Mouse (Mus musculus): ENCODE results near the gene Col8a1. TPM values are rescaled to one million over a fixed set of nuclear protein-coding genes. Genes with fewer than 3 reads are reported as not detected.

The Col8a1 gene
- total RNA-seq (2014; fragmentation: Nextera tagmentation) (not detected in 2 replicates), total RNA-seq (2017) (0.12 and 0.44 TPM in 2 replicates), polyA plus RNA-seq (2012) (not detected in 2 replicates)

GRCm38 (mm10) chr16:57754526-57755125 lies at the start of gene Col8a1:
TSS of gene Col8a1 (minus strand) at chr16:57754737.
- peaks cover 10% of the 10 kb centered on the region; the same call in 1 of the 2 replicates for H3K27me3 ChIP-seq (ENCODE audit: insufficient read depth, low read length)
- H3K9me3 ChIP-seq (replicated peaks) = no peaks in the 10 kb centered on the region
- TF ChIP-seq TAL1 (conservative IDR thresholded peaks at IDR 0.05; ENCODE audit: low read depth, low read length) = no peak
- TF ChIP-seq CTCF (IDR thresholded peaks at IDR 0.05; ENCODE audit: low read depth, low read length) = no peak
- TF ChIP-seq GATA1 (IDR thresholded peaks at IDR 0.05; ENCODE audit: borderline replicate concordance, low read length) = no peak
- TF ChIP-seq POLR2AphosphoS5 (IDR thresholded peaks at IDR 0.05; ENCODE audit: insufficient replicate concordance, low read depth, low read length) = no peak
- TF ChIP-seq GATA2 (IDR thresholded peaks at IDR 0.05; ENCODE audit: borderline replicate concordance, low read depth, low read length) = no peak
- ATAC-seq (ENCODE audit: extremely low read depth, insufficient number of reproducible peaks, low FRiP score, poor library complexity, severe bottlenecking) (no peak), DNase-seq (ENCODE audit: low spot score) (no peak)
- H3K36me3 ChIP-seq (replicated peaks) = no peaks in the 10 kb centered on the region
- no peak within 1 kb of the TSS for H3K4me3 ChIP-seq (ENCODE audit: low read depth, low read length)
- no peaks in the 10 kb centered on the region for H3K4me1 ChIP-seq (ENCODE audit: insufficient read depth, low read depth, low read length)

DNA sequence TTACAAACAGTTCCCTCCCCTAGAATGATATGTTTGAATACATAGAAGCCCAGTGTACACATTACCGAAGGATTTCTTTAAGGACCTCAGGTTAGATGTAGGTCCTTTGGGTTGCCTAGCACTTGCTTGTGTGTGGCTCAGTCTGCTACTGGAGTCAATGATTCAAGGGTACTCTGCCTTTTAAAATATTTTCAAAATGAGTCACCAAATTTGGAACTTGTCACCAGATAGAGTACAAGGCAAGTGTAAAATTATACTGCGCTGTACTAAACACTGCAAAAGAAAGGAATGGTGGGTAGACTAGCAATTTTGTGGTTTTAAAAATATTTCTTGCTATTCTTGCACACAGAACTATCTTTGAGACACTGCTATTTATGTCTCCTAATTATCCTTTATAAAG lies 47.3 kb upstream of the Col8a1 start:
- H3K4me3 ChIP-seq (ENCODE audit: low read depth, low read length) = no peak overlapping the region
- ATAC-seq (ENCODE audit: extremely low read depth, insufficient number of reproducible peaks, low FRiP score, poor library complexity, severe bottlenecking) (no peak), DNase-seq (ENCODE audit: low spot score) (no peak)
- H3K27me3 ChIP-seq (ENCODE audit: insufficient read depth, low read length) = no peaks in the 10 kb centered on the region
- TF ChIP-seq POLR2AphosphoS5 (IDR thresholded peaks at IDR 0.05; ENCODE audit: insufficient replicate concordance, low read depth, low read length) (no peak), GATA2 (IDR thresholded peaks at IDR 0.05; ENCODE audit: borderline replicate concordance, low read depth, low read length) (no peak), CTCF (IDR thresholded peaks at IDR 0.05; ENCODE audit: low read depth, low read length) (no peak), TAL1 (conservative IDR thresholded peaks at IDR 0.05; ENCODE audit: low read depth, low read length) (no peak), GATA1 (IDR thresholded peaks at IDR 0.05; ENCODE audit: borderline replicate concordance, low read length) (no peak)
- no peaks in the 10 kb centered on the region for H3K36me3 ChIP-seq (replicated peaks)
- H3K4me1 ChIP-seq (ENCODE audit: insufficient read depth, low read depth, low read length) = no peaks in the 10 kb centered on the region
- no peaks in the 10 kb centered on the region for H3K9me3 ChIP-seq (replicated peaks)

- no peaks in the 10 kb centered on the region for H3K4me1 ChIP-seq (ENCODE audit: insufficient read depth, low read depth, low read length)
- no peak overlapping the region for H3K4me3 ChIP-seq (ENCODE audit: low read depth, low read length)
- H3K36me3 ChIP-seq (replicated peaks) = no peaks in the 10 kb centered on the region
- H3K27me3 ChIP-seq (ENCODE audit: insufficient read depth, low read length) = no peaks in the 10 kb centered on the region
- no peak for TF ChIP-seq GATA2 (IDR thresholded peaks at IDR 0.05; ENCODE audit: borderline replicate concordance, low read depth, low read length)
- no peak for TF ChIP-seq GATA1 (IDR thresholded peaks at IDR 0.05; ENCODE audit: borderline replicate concordance, low read length)
- TF ChIP-seq TAL1 (conservative IDR thresholded peaks at IDR 0.05; ENCODE audit: low read depth, low read length) = no peak
- TF ChIP-seq POLR2AphosphoS5 (IDR thresholded peaks at IDR 0.05; ENCODE audit: insufficient replicate concordance, low read depth, low read length) = no peak
- no peak for TF ChIP-seq CTCF (IDR thresholded peaks at IDR 0.05; ENCODE audit: low read depth, low read length)
- DNase-seq (ENCODE audit: low spot score) (no peak), ATAC-seq (ENCODE audit: extremely low read depth, insufficient number of reproducible peaks, low FRiP score, poor library complexity, severe bottlenecking) (no peak)
- no peaks in the 10 kb centered on the region for H3K9me3 ChIP-seq (replicated peaks)
Observed at GRCm38 (mm10) chr16:57796321-57796720, 41.8 kb upstream of the Col8a1 start.

GRCm38 (mm10) chr16:57779011-57779410 lies 24.5 kb upstream of the Col8a1 start:
- Histone ChIP-seq H3K4me3 (ENCODE audit: low read depth, low read length) (no peak overlapping the region), H3K4me1 (ENCODE audit: insufficient read depth, low read depth, low read length) (no peaks in the 10 kb centered on the region), H3K36me3 (replicated peaks) (no peaks in the 10 kb centered on the region), H3K9me3 (replicated peaks) (no peaks in the 10 kb centered on the region), H3K27me3 (ENCODE audit: insufficient read depth, low read length) (no peaks in the 10 kb centered on the region)
- DNase-seq (ENCODE audit: low spot score) (no peak), ATAC-seq (ENCODE audit: extremely low read depth, insufficient number of reproducible peaks, low FRiP score, poor library complexity, severe bottlenecking) (no peak)
- TF ChIP-seq CTCF (IDR thresholded peaks at IDR 0.05; ENCODE audit: low read depth, low read length) (no peak), TAL1 (conservative IDR thresholded peaks at IDR 0.05; ENCODE audit: low read depth, low read length) (no peak), POLR2AphosphoS5 (IDR thresholded peaks at IDR 0.05; ENCODE audit: insufficient replicate concordance, low read depth, low read length) (no peak), GATA2 (IDR thresholded peaks at IDR 0.05; ENCODE audit: borderline replicate concordance, low read depth, low read length) (no peak), GATA1 (IDR thresholded peaks at IDR 0.05; ENCODE audit: borderline replicate concordance, low read length) (no peak)

- TF ChIP-seq GATA2 (IDR thresholded peaks at IDR 0.05; ENCODE audit: borderline replicate concordance, low read depth, low read length) (no peak), TAL1 (conservative IDR thresholded peaks at IDR 0.05; ENCODE audit: low read depth, low read length) (no peak), CTCF (IDR thresholded peaks at IDR 0.05; ENCODE audit: low read depth, low read length) (no peak), GATA1 (IDR thresholded peaks at IDR 0.05; ENCODE audit: borderline replicate concordance, low read length) (no peak), POLR2AphosphoS5 (IDR thresholded peaks at IDR 0.05; ENCODE audit: insufficient replicate concordance, low read depth, low read length) (no peak)
- ATAC-seq (ENCODE audit: extremely low read depth, insufficient number of reproducible peaks, low FRiP score, poor library complexity, severe bottlenecking) = no peak
- Histone ChIP-seq H3K9me3 (replicated peaks) (no peaks in the 10 kb centered on the region), H3K4me3 (ENCODE audit: low read depth, low read length) (no peak overlapping the region), H3K27me3 (ENCODE audit: insufficient read depth, low read length) (no peaks in the 10 kb centered on the region), H3K4me1 (ENCODE audit: insufficient read depth, low read depth, low read length) (no peaks in the 10 kb centered on the region), H3K36me3 (replicated peaks) (no peaks in the 10 kb centered on the region)
- DNase-seq (ENCODE audit: low spot score) = no peak
Observed at GRCm38 (mm10) chr16:57765615-57766014, 11.1 kb upstream of the Col8a1 start.

GRCm38 (mm10) chr16:57759862-57760261 lies 5.3 kb upstream of the Col8a1 start:
- Histone ChIP-seq H3K9me3 (replicated peaks) (no peaks in the 10 kb centered on the region), H3K4me3 (ENCODE audit: low read depth, low read length) (no peak overlapping the region), H3K36me3 (replicated peaks) (no peaks in the 10 kb centered on the region), H3K4me1 (ENCODE audit: insufficient read depth, low read depth, low read length) (no peaks in the 10 kb centered on the region), H3K27me3 (ENCODE audit: insufficient read depth, low read length) (peaks cover 6% of the 10 kb centered on the region; the same call in 1 of the 2 replicates)
- no peak for TF ChIP-seq CTCF (IDR thresholded peaks at IDR 0.05; ENCODE audit: low read depth, low read length)
- TF ChIP-seq GATA2 (IDR thresholded peaks at IDR 0.05; ENCODE audit: borderline replicate concordance, low read depth, low read length) = no peak
- no peak for TF ChIP-seq POLR2AphosphoS5 (IDR thresholded peaks at IDR 0.05; ENCODE audit: insufficient replicate concordance, low read depth, low read length)
- TF ChIP-seq GATA1 (IDR thresholded peaks at IDR 0.05; ENCODE audit: borderline replicate concordance, low read length) = no peak
- TF ChIP-seq TAL1 (conservative IDR thresholded peaks at IDR 0.05; ENCODE audit: low read depth, low read length) = no peak
- DNase-seq (ENCODE audit: low spot score) = no peak
- no peak for ATAC-seq (ENCODE audit: extremely low read depth, insufficient number of reproducible peaks, low FRiP score, poor library complexity, severe bottlenecking)

Data from G1E (cell line).